Mouse (Mus musculus) ES-Bruce4 (cell line): ENCODE measurements around the gene Cdipt.

Source experiments
- CTCF ChIP-seq: IDR thresholded peaks from one replicate; pipeline ENCODE4 v1.8.1; 2011; ENCODE audit warnings: low read depth, low read length
- POLR2A ChIP-seq: IDR thresholded peaks from one replicate; pipeline ENCODE4 v1.8.1; 2011; ENCODE audit warnings: low read length; ENCODE audit not compliant: insufficient read depth

- no peak for TF ChIP-seq POLR2A
- no peak for TF ChIP-seq CTCF
Measured at GRCm38 (mm10) chr7:127020901-127021562, 45.3 kb downstream of the Cdipt start, which contains the start of the genes Gm42742 and Prrt2.
